Mouse (Mus musculus): ENCODE measurements around the gene Pcx.

Pcx gene

GRCm38 (mm10) chr19:4509986-4510963 is at the start of gene Pcx:
Gene Pcx, plus strand, starts transcription at chr19:4510472.
- peak; percentile 99 for DNase-seq (ENCODE audit: low read depth)

- DNase-seq (ENCODE audit: low read depth), result no peak
Observed at GRCm38 (mm10) chr19:4461981-4462380, 48.3 kb upstream of the Pcx start.

- no peak for DNase-seq (ENCODE audit: low read depth)
Observed at GRCm38 (mm10) chr19:4464666-4465065, 45.6 kb upstream of the Pcx start.

- DNase-seq (ENCODE audit: low read depth), result peak; percentile 25
Observed at GRCm38 (mm10) chr19:4468363-4468762, 41.9 kb upstream of the Pcx start.

- DNase-seq (ENCODE audit: low read depth), result no peak
Observed at GRCm38 (mm10) chr19:4473549-4473948, 36.7 kb upstream of the Pcx start.

GRCm38 (mm10) chr19:4474739-4475138 is 35.5 kb upstream of the Pcx start:
- no peak for DNase-seq (ENCODE audit: low read depth)

GRCm38 (mm10) chr19:4475224-4475925 is 34.9 kb upstream of the Pcx start:
- peak; percentile 47 for DNase-seq (ENCODE audit: low read depth)

GRCm38 (mm10) chr19:4476601-4477257 is 33.5 kb upstream of the Pcx start:
- peak; percentile 26 for DNase-seq (ENCODE audit: low read depth)

- no peak for DNase-seq (ENCODE audit: low read depth)
Observed at GRCm38 (mm10) chr19:4477345-4478189, 32.7 kb upstream of the Pcx start, which contains the start of gene Syt12. Gene Syt12, minus strand, starts transcription at chr19:4477447.

- DNase-seq (ENCODE audit: low read depth), result peak; percentile 48
Observed at GRCm38 (mm10) chr19:4478190-4478516, 32.1 kb upstream of the Pcx start.

GRCm38 (mm10) chr19:4480041-4480440 is 30.2 kb upstream of the Pcx start:
- DNase-seq (ENCODE audit: low read depth), result no peak

GRCm38 (mm10) chr19:4481326-4481725 is 28.9 kb upstream of the Pcx start:
- no peak for DNase-seq (ENCODE audit: low read depth)

- DNase-seq (ENCODE audit: low read depth), result no peak
Observed at GRCm38 (mm10) chr19:4482111-4482859, 28.0 kb upstream of the Pcx start.

- DNase-seq (ENCODE audit: low read depth), result no peak
Observed at GRCm38 (mm10) chr19:4485006-4485405, 25.3 kb upstream of the Pcx start.

- DNase-seq (ENCODE audit: low read depth), result no peak
Observed at GRCm38 (mm10) chr19:4487877-4488276, 22.4 kb upstream of the Pcx start.

- DNase-seq (ENCODE audit: low read depth), result no peak
Observed at GRCm38 (mm10) chr19:4491080-4491695, 19.1 kb upstream of the Pcx start.

GRCm38 (mm10) chr19:4492526-4493296 is 17.6 kb upstream of the Pcx start:
- no peak for DNase-seq (ENCODE audit: low read depth)

- no peak for DNase-seq (ENCODE audit: low read depth)
Observed at GRCm38 (mm10) chr19:4494707-4495106, 15.6 kb upstream of the Pcx start.

- no peak for DNase-seq (ENCODE audit: low read depth)
Observed at GRCm38 (mm10) chr19:4495814-4496213, 14.5 kb upstream of the Pcx start.
